In the genomic region with DNA sequence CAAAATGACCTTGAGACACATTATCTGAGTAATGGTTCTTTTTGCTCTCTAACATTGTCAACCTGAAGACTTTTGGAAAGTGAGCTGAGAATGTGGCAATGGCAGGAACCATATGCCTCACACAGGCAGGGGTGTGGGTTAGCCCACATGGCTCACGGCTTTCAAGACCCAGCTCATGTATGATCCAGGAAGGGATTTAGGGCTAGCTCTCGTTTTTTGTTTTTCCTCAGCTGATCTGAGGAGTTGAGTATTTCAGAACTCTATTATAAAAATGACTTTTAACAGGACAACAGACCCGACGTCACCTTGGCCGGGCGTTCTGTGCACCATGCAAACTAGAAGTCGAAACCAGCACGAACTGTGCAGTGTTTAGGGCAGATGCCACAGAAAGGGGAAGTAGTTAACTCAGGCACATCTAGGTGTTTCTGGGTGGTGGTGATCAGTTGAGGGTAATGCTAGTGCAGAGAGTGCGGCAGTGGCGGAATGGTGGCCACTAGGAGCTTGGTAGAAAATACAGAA, we compare ENCODE assay signal across 19 mouse cellular contexts. TPM values are rescaled to one million over a fixed set of nuclear protein-coding genes. Genes with fewer than 3 reads are reported as not detected.
A peak's percentile ranks its signal among the peaks of the same experiment; 100 is the strongest.
DNase-seq lines count a peak whose midpoint lies in the region; ATAC-seq and TF ChIP-seq lines count a peak whose summit lies in the region.
"Had no signal": no experiment of that assay in that cellular context is flagged by ENCODE, and none has a peak within 500 bp of the region (broad histone marks: within the 10 kb centered on the region; RNA-seq: fewer than 3 reads in every experiment).

No protein-coding gene starts in this region.

- H3K36me3 ChIP-seq in kidney, embryonic 15.5 days, result no peaks in the 10 kb centered on the region; the same call in 1 of the 2 replicates
- H3K36me3 ChIP-seq in CH12.LX (replicated peaks in 1 of 2; ENCODE audit: control insufficient read depth in 1 of 2, insufficient read depth in 1 of 2, low read length in 1 of 2), result peaks cover 3 to 28% of the 10 kb centered on the region in 2 experiments
- H3K36me3 ChIP-seq in megakaryocyte, embryonic 14.5 days (replicated peaks; ENCODE audit: low read length), result peaks cover 98% of the 10 kb centered on the region
- peaks cover 6% of the 10 kb centered on the region for H3K36me3 ChIP-seq in spleen, adult 2 months (ENCODE audit: control insufficient read depth, insufficient read depth, low read length)
- H3K36me3 ChIP-seq: forebrain, embryonic 12.5 days; G1E; limb, embryonic 10.5 days; liver, embryonic 15.5 days had no signal

- dilution Hi-C loops in CH12.LX (cut with MboI; ENCODE audit: extremely low pct_ligation_motif_present, extremely low pct_unique_long_range_greater_than_20kb, low sequenced_read_pairs), result no loop called here

- DNase-seq in kidney, adult 9 months, result peak; percentile 7
- DNase-seq in CH12.LX (ENCODE audit: extremely low read depth), result peak; percentile 93
- peak; percentile 63 to 79 for DNase-seq in spleen, adult 2 months (ENCODE audit: low read depth in 1 of 2, low spot score in 2 of 2)
- no peak for DNase-seq in ovary, postnatal 14 days (ENCODE audit: low spot score)
- DNase-seq in heart, postnatal 10 days, result no peak
- no peak for DNase-seq in frontal cortex, adult 2 months (ENCODE audit: extremely low spot score in 1 of 2, low spot score in 1 of 2)
- DNase-seq: adrenal gland, postnatal 14 days; cerebellum, adult 9-11 months; embryo, embryonic 11 days; gastrocnemius, postnatal 14 days had no signal

- ATAC-seq in kidney, embryonic 15.5 days (replicated peaks; ENCODE audit: low FRiP score), result no peak

- no peak overlapping the region for H3K4me2 ChIP-seq in kidney, embryonic 15.5 days
- peak overlapping the region; percentile 51; the same call in 1 of the 2 replicates for H3K4me2 ChIP-seq in CH12.LX (ENCODE audit: insufficient read depth, low read depth, poor library complexity, severe bottlenecking)
- H3K4me2 ChIP-seq: forebrain, embryonic 12.5 days; heart, embryonic 13.5 days; liver, embryonic 15.5 days had no signal

- peak; percentile 92 for TF ChIP-seq POLR2A in CH12.LX (IDR thresholded peaks at IDR 0.05; ENCODE audit: low read depth, low read length)
- TF ChIP-seq POLR2A in spleen, adult 2 months (IDR thresholded peaks at IDR 0.05; ENCODE audit: low read depth, low read length), result peak; percentile 55

- no peak overlapping the region for H3K9ac ChIP-seq in kidney, embryonic 15.5 days
- H3K9ac ChIP-seq in CH12.LX (ENCODE audit: insufficient read depth, low read depth), result no peak overlapping the region
- H3K9ac ChIP-seq: forebrain, embryonic 12.5 days; heart, embryonic 13.5 days; liver, embryonic 15.5 days had no signal

- in situ Hi-C loops in CH12.LX (cut with MboI; ENCODE audit: low pct_ligation_motif_present, low pct_unique_long_range_greater_than_20kb, low sequenced_read_pairs), result no loop called here

- H3K79me2 ChIP-seq in CH12.LX (replicated peaks; ENCODE audit: control insufficient read depth, extremely low read depth, insufficient read depth, poor library complexity, severe bottlenecking), result peaks cover 6% of the 10 kb centered on the region; the same call in 1 of the 2 replicates

- intact Hi-C loops in heart, postnatal 10 days (cut with DNase I), result no loop called here

- peak; percentile 27; the same call in 1 of the 2 replicates for TF ChIP-seq EP300 in CH12.LX (IDR thresholded peaks at IDR 0.05; ENCODE audit: low read length)

- peak in 1 of 2 experiments; percentile 15; a peak in 1 of 4 replicates for TF ChIP-seq CTCF in CH12.LX (conservative IDR thresholded peaks at IDR 0.05 in 1 of 2, IDR thresholded peaks at IDR 0.05 in 1 of 2; ENCODE audit: low read depth in 2 of 2, low read length in 2 of 2)
- TF ChIP-seq CTCF in spleen, adult 2 months (IDR thresholded peaks at IDR 0.05; ENCODE audit: extremely low read depth, insufficient read depth, insufficient read length, insufficient replicate concordance), result no peak

- peaks cover 5% of the 10 kb centered on the region; the same call in 1 of the 2 replicates for H3K4me1 ChIP-seq in kidney, embryonic 15.5 days
- H3K4me1 ChIP-seq in CH12.LX (ENCODE audit: control insufficient read depth in 1 of 2, insufficient read depth in 2 of 2), result peaks cover 13 to 34% of the 10 kb centered on the region in 2 experiments
- H3K4me1 ChIP-seq in megakaryocyte, embryonic 14.5 days, result peaks cover 39% of the 10 kb centered on the region
- H3K4me1 ChIP-seq in spleen, adult 2 months (ENCODE audit: control insufficient read depth, insufficient read depth, insufficient read length), result peaks cover 3% of the 10 kb centered on the region; the same call in 1 of the 2 replicates
- H3K4me1 ChIP-seq: liver, embryonic 15.5 days had no signal

- TF ChIP-seq RAD21 in CH12.LX (IDR thresholded peaks at IDR 0.05; ENCODE audit: low read depth, low read length), result no peak

- H3K27ac ChIP-seq in kidney, embryonic 15.5 days, result no peak overlapping the region
- peak overlapping the region; percentile 76 for H3K27ac ChIP-seq in CH12.LX (ENCODE audit: insufficient read depth, low read depth)
- peak overlapping the region; percentile 81 for H3K27ac ChIP-seq in spleen, adult 2 months (ENCODE audit: insufficient read depth, low read length)
- H3K27ac ChIP-seq: forebrain, embryonic 12.5 days; heart, embryonic 13.5 days; hindbrain, embryonic 10.5 days; limb, embryonic 10.5 days; liver, embryonic 15.5 days; macrophage had no signal

- H3K4me3 ChIP-seq in kidney, embryonic 15.5 days (replicated peaks), result no peak overlapping the region
- peak overlapping the region; percentile 28 to 41 (median 37) for H3K4me3 ChIP-seq in CH12.LX (replicated peaks in 1 of 3; ENCODE audit: low read depth in 2 of 3, low read length in 2 of 3, poor library complexity in 1 of 3)
- peak overlapping the region; percentile 23 for H3K4me3 ChIP-seq in megakaryocyte, embryonic 14.5 days (replicated peaks)
- no peak overlapping the region for H3K4me3 ChIP-seq in spleen, adult 2 months (ENCODE audit: extremely low read depth, insufficient read depth, insufficient read length)
- H3K4me3 ChIP-seq: forebrain, embryonic 12.5 days; heart, embryonic 13.5 days; hindbrain, embryonic 10.5 days; limb, embryonic 10.5 days; liver, embryonic 15.5 days had no signal

- H3K27me3 ChIP-seq in kidney, embryonic 15.5 days, result no peaks in the 10 kb centered on the region
- H3K27me3 ChIP-seq in CH12.LX (replicated peaks), result no peaks in the 10 kb centered on the region
- H3K27me3 ChIP-seq in megakaryocyte, embryonic 14.5 days (replicated peaks), result no peaks in the 10 kb centered on the region
- no peaks in the 10 kb centered on the region for H3K27me3 ChIP-seq in spleen, adult 2 months (ENCODE audit: control insufficient read depth, insufficient read depth, low read length)
- H3K27me3 ChIP-seq: forebrain, embryonic 12.5 days; heart, embryonic 13.5 days; liver, embryonic 15.5 days had no signal

- WGBS in kidney, embryonic 15.5 days, result 92% methylated on average over 10 of the region's 10 CpGs
- WGBS in spleen, adult 2 months, result 9% methylated on average over 10 of the region's 10 CpGs

- no peaks in the 10 kb centered on the region for H3K9me3 ChIP-seq in kidney, embryonic 15.5 days (replicated peaks)
- no peaks in the 10 kb centered on the region for H3K9me3 ChIP-seq in CH12.LX (replicated peaks; ENCODE audit: low read length)
- 0 out of 2 replicates have a peak, but pooled peaks cover 3% of the 10 kb centered on the region for H3K9me3 ChIP-seq in megakaryocyte, embryonic 14.5 days
- H3K9me3 ChIP-seq: forebrain, embryonic 12.5 days; G1E; heart, embryonic 13.5 days; hindbrain, embryonic 10.5 days; limb, embryonic 10.5 days; liver, embryonic 15.5 days had no signal

TF ChIP-seq in CH12.LX, 34 proteins besides CTCF, POLR2A, EP300 and RAD21 (continues in another document):
- TF ChIP-seq NELFE (IDR thresholded peaks at IDR 0.05; ENCODE audit: low read depth, low read length) (peak; percentile 76), POLR2AphosphoS2 (IDR thresholded peaks at IDR 0.05; ENCODE audit: low read depth, low read length) (no peak), NRF1 (IDR thresholded peaks at IDR 0.05; ENCODE audit: low read depth, low read length) (0 out of 2 replicates have a peak, but pooled peaks have one; percentile 5), HCFC1 (IDR thresholded peaks at IDR 0.05; ENCODE audit: low read depth, low read length) (peak; percentile 43; the same call in 1 of the 2 replicates), JUND (conservative IDR thresholded peaks at IDR 0.05; ENCODE audit: low read depth, low read length) (0 out of 2 replicates have a peak, but pooled peaks have one; percentile 22), SMC3 (IDR thresholded peaks at IDR 0.05; ENCODE audit: low read depth, low read length) (peak; percentile 20), UBTF (IDR thresholded peaks at IDR 0.05; ENCODE audit: low read depth, low read length) (no peak), USF2 (conservative IDR thresholded peaks at IDR 0.05; ENCODE audit: low read depth, low read length) (no peak), SIN3A (IDR thresholded peaks at IDR 0.05; ENCODE audit: low read length) (peak; percentile 73; the same call in 1 of the 2 replicates), ZNF384 (IDR thresholded peaks at IDR 0.05; ENCODE audit: low read depth, low read length) (no peak), MAX (IDR thresholded peaks at IDR 0.05; ENCODE audit: low read length) (peak; percentile 78; the same call in 1 of the 2 replicates), IRF4 (IDR thresholded peaks at IDR 0.05; ENCODE audit: low read depth, low read length) (peak; percentile 71), ZKSCAN1 (IDR thresholded peaks at IDR 0.05; ENCODE audit: borderline replicate concordance, low read depth, low read length) (no peak), MAZ (IDR thresholded peaks at IDR 0.05; ENCODE audit: low read depth, low read length) (0 out of 2 replicates have a peak, but pooled peaks have one; percentile 52), PAX5 (IDR thresholded peaks at IDR 0.05; ENCODE audit: low read length) (no peak), CHD1 (IDR thresholded peaks at IDR 0.05; ENCODE audit: low read depth, low read length) (peak; percentile 99), MEF2A (IDR thresholded peaks at IDR 0.05; ENCODE audit: borderline replicate concordance, low read depth, low read length) (no peak), TCF12 (IDR thresholded peaks at IDR 0.05; ENCODE audit: low read depth, low read length) (peak; percentile 72), MAFK (IDR thresholded peaks at IDR 0.05; ENCODE audit: insufficient replicate concordance, low read length) (no peak), TBP (conservative IDR thresholded peaks at IDR 0.05; ENCODE audit: low read depth, low read length) (peak; percentile 83)

RNA-seq across cellular contexts. Expression of a gene that starts 12.2 kb away (rescaled TPM):
- 11.1 and 12.0 TPM in 2 replicates for polyA plus RNA-seq in kidney, embryonic 15.5 days (2015; fragmentation: Nextera tagmentation; extraction: Ambion mirVana)
- total RNA-seq in CH12.LX (2012; rRNA removed) (8.3 and 8.6 TPM in 2 replicates), CH12.LX (2014; rRNA removed) (4.6 and 6.2 TPM in 2 replicates)
- 7.0 and 7.7 TPM in 2 replicates for polyA plus RNA-seq in CH12.LX (2012; ENCODE audit: insufficient read length, low read depth)
- 1.3 and 5.1 TPM in 2 replicates for polyA plus RNA-seq in megakaryocyte, embryonic 14.5 days (2012; ENCODE audit: insufficient read depth, low replicate concordance)
- polyA plus RNA-seq in spleen, adult 2 months (2012; rRNA removed), result 9.1 and 10.4 TPM in 2 replicates
- 10 to 100 TPM; 25.9 to 26.5 TPM for total RNA-seq in heart, postnatal 10 days (2021)
- 33.8 and 37.0 TPM in 2 replicates for polyA plus RNA-seq in frontal cortex, adult 2 months (2012; rRNA removed)

Comparison
In these comparisons a context has a peak if more than half of its experiments do, and no peak if none do; other contexts are left out.
1. DNase-seq: peak in kidney, adult 9 months (single experiment), CH12.LX (single experiment) and spleen, adult 2 months (2 of 2); none in ovary, postnatal 14 days (single experiment), heart, postnatal 10 days (0 of 2) and frontal cortex, adult 2 months (0 of 2).
2. H3K4me3 ChIP-seq: peak in CH12.LX (3 of 3) and megakaryocyte, embryonic 14.5 days (single experiment); none in kidney, embryonic 15.5 days (single experiment) and spleen, adult 2 months (single experiment).